Mouse (Mus musculus) cerebellum, postnatal 25 days (tissue): ENCODE results near the gene Magi1.
"Not testable (repeated sequence)": the region's sequence is repeated elsewhere in the genome, so short reads cannot be mapped to it uniquely, and the experiment has no call there.

Experiments used
- DNase-seq, 2 experiments: peaks; one replicate each; pipeline ENCODE4 v3.0.0; 2021; ENCODE audit warnings: mixed read lengths in 2 of 2

The Magi1 gene

DNA sequence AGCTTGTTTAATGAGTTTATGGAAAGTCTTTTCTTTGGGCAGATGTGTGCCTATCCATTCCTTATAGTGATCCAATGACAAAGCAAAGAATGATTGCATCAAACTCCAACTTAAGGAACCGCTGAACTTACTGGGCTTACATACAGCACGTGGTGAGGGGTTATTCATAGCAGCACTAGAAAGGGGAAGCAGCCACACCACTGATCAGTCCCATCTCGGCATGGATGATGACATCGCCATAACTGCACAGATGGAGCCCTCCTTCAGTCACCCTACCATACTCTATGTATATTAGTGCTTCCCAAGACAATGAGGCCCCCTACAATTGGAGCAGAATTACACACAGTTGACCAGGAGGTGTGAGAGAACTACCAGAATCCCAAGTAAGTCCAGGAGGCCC is 238.5 kb downstream of the Magi1 start:
- DNase-seq: no peak

DNA sequence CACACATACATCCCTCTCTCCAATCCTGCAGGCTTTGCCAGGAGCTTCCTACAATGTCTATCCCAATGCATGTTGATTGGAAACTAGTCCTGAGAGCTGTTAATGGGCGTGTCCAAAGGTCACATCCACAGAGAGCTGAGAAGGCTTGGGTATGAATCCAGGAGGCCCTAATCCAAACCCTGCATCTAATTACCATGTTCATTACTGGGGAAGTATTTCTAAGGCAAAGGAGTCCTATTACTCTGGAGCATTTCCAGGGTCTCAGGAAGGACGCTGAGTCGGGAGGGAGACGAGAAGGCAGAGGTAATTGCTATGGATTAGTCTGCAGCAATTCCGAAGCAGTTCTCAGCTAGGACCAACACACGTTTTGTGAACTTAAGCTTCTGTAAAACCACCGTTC is 240.3 kb downstream of the Magi1 start:
- no peak for DNase-seq

DNA sequence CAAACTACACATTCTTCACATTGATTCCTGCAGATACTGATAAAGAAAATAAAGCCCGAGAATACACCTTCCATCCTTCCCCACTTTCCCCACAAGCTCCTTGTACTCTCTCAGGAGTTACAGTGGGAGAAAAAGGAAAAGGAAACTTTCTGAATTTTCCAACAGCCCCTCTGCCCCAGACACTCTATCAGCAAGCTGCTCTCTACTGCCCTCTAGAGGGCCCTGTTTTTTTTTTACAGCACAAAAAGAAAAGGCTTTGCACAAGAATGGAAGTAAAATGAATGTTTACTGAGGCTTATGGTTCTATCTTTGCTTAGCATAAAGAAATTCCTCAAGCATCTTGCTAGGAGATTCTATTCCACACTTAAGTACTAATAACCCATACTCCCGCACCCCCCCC is 243.6 kb downstream of the Magi1 start:
- peak in 1 of 2 experiments; percentile 48 for DNase-seq

DNA sequence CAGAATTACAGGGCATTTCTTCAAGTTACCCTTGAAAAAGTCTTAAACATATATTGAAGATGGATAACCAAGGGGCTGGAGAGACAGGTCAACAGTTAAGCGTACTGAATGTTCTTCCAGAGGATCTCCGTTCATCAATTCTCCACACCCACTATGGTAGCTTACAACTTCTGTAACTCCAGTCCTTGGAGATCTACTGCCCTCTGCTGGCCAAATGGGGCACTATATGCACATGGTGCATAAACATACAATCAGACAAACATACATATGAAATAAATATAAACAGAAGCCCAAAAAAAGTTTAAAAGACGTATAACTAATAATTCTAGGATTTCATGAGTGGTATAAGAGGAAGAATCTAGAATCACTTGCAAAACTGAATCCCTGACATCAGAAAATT is 244.8 kb downstream of the Magi1 start:
- DNase-seq: no peak

DNA sequence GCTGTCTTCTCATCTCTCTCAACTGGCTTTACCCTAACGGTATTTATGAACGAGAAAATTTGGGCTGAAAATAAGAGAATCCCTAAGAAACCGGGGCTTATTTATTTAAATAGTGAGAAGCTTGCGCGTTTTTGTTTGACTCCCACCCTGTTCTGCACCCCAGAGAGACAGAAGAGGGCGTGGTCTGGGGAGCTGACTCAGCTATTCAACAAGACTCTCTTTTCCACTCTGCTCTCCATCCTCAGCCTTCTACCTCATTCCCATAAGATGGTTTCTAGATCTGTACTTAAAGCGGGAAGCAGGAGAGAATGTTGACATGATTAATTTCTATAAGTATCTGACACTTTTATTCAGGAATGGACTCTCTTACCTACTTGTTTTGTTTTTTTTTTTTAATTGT is 247.2 kb downstream of the Magi1 start:
- no peak for DNase-seq

DNA sequence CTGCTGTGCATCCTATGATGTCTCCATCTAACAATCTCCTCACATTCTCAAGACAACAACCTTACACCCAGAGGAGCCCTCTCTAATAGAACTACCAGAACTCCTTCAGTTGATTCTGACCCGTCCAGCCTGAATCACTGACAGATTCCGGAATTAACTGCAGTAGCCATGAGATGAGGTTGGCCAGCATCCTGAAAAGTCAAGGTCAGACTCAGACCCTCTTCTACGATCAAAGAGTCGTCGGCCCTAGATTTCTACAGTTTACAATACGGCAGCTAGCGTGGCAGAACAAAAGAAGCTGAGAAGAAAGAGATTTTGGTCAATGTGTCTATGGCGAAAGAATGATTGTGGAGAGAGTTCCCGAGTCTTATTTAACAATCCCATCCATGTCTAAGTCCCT is 257.4 kb downstream of the Magi1 start:
- no peak for DNase-seq

DNA sequence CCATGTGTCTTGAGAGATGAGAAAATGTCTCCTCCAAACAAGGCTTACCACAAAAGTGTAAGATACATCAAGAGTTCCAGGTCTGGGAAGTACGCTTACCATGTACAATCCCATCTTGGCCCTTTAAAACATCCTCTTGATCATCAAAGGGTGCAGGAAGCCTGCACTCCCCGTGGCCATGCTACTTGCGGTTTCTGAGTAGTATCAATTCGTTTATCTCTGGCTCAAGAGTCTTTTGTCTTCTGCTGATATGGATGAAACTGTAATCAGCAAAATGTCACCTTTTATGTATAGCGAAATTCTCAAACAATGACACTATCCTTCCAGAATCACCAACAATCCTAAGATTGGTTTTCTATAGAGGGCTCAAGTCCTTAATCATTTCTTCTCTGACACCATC is 261.3 kb downstream of the Magi1 start:
- no peak for DNase-seq

DNA sequence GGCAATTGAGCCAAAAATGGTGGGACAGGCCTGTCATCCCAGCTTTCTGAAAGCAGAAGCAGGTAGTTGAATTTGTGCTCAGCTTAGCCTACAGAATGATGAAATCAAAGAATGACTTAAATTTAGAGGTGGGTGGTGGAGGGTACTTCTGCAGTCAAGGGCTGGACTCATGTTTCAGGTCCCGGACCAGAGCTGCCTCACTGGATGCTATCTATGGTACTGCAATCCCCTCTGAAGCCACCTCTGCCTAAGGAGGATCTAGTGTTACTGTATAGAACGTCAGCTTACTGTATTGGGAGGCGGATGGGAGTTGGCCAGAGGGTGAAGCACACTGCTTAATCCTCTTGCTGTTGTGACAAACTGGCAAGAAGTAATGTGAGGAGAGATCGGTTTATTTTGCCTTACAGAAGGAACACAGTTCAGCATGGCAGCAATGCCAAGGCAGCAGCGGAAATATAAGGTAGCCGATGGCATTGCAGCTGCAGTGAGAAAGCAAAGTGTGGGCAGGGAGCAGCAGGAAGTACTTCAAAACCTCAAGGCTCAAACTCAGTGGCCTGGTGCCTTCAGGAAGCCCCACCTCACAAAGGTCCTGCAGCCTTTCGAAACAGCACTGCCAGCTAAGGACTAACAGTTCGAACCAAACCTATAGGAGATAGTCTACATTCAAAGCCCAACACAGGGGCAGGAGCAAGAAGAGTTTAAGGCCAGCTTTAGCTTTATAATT is 262.3 kb downstream of the Magi1 start:
- DNase-seq: no peak

DNA sequence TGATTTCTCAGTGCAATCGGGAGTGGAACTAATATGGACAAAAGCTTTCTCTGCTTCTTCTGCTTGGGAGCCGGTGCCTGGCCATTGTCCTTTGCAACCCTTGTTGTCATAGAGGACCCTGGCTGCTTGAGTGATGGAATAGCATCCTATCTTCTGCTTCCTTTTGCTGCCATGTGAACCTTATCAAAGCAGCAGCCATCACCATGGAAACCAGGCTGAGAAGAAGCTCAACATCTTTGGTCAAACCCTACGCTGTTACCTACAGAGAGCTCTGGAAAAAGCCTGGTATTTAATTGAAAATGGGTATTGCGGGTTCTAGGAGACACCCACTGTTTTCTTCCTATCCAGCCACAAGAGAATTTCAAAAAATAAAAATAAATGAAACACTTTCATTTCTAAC is 263.2 kb downstream of the Magi1 start:
- DNase-seq: no peak

DNA sequence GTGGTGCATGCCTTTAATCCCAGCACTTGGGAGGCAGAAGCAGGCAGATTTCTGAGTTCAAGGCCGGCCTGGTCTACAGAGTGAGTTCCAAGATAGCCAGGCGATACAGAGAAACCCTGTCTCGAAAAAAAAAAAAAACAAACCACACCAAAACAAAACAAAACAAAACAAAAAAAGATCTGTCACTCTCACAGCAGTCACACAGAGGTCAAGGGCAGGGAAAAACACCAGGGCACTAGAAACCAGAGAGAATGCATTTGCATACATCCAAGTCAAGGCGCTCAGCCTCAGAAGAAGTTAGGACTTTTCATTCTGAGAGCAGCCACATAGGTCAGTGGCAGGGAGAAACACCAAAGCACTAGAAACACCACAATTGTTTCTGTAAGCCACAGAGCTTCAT is 263.8 kb downstream of the Magi1 start:
- no peak for DNase-seq

DNA sequence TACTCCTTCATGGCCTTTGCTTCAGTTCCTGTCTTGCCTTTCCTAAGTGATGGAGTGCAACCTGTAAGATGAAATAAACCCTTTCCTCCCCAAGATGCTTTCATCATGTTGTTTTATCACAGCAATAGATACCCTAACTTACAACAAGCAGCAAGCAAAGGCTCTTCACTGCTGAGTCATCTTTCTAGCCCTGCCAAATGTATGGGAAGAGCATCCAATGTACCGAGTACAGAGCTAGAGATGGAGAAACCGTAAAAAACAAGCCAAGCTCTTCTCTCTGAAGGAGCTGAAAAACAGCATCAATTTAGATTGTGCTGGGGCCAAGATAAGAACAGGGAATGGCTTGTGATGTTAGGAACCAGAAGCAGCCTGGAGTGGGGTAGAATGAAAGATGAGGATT is 270.0 kb downstream of the Magi1 start:
- no peak for DNase-seq

DNA sequence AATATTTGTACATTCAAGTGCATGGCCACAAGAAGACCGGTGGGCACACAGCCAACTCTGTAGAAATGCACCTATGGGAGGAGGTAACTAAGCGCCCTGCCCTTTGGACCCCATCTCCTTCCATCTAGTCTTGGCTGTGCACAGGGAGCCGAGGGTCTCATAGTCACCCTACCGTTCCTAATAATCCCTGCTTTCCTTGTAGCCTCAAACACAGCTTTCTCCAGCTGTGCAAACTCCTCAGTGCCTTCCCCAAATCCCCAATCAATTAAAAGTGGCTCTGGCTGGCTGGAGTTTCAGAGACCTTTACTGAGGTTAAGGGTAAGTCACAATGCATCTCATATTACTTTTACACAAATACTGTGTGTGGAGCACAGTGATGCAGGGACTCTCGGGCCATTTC is 271.8 kb downstream of the Magi1 start:
- DNase-seq: peak in 1 of 2 experiments; percentile 39

DNA sequence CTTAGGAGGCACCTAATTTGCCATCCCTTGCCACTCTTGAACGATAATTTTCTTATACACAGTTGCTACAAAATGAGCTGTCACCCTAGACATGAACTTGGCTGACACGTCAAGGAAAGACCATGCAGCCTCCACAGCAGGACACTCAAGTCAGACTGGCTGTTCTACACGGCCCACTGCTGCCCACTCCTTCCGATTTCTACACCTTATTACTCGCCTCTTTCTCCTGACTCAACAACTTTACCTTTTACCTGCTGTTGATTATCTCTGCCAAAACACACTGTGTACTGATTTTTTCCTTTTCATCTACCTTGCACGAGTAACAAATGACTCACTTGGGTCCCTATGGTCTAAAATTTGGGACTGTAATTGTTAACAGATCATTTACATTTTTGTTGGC is 272.2 kb downstream of the Magi1 start:
- DNase-seq: no peak

DNA sequence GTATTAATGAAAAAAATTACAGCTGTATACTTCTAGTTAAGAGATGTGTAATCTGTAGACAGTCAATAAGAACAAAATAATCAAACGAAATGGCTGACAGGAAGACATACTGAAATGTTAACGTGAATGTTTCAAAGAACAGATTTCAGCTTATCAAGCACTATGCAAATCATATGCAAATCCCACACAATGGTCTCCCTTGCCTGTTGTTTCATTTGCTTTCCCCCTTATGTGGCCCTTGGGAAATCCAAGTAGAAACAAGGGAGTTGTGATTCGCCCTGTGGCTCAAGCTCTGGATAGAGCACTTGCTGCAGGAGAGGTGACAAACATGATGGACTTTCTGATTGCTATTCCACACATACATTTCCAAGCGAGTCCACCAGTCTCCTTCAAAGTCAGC is 275.1 kb downstream of the Magi1 start:
- no peak for DNase-seq

DNA sequence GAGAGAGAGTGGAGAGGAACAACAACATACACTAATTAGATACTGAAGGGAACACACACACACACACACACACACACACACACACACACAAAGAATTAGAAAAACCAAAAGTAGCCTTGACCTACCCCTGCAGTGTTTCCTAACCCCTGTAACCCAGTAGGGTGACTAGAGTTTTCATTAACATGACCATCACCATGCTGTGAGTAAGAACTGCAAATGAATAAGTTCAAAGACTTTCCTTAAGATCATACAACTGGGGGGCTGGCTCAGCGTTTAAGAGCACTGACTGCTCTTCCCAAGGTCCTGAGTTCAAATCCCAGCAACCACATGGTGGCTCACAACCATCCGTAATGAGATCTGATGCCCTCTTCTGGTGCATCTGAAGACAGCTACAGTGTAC is 280.1 kb downstream of the Magi1 start:
- DNase-seq: not testable (repeated sequence)

DNA sequence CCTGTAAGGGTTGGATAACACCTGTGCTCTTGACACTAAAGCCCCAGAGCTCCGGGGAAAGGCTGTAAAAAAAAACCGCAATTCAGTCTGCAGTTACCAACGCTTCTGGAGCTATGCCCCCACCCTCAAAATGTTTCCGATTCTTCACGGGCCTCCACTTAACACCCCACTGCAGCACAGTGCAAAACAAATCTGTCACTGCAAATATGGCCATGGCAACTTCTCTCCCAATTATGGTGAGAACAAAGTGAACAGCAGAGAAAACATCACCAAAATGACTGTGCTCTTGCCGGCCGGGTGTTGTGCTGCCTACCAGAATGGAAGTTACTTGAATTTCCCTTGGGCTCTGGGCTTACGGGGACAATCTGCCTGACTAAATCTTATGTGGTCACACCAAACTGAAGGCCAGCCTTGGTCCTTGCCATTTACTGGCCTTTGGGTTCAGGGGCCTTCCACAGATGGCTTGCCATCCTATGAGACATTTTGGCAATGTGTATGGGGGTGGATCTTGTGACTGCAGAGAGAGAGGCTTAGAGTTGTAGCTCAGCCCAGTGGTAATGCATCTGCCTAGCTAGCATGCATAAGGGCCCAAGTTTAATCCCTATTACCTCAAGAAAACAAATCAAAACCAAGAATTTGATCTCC is 286.8 kb downstream of the Magi1 start:
- no peak for DNase-seq

DNA sequence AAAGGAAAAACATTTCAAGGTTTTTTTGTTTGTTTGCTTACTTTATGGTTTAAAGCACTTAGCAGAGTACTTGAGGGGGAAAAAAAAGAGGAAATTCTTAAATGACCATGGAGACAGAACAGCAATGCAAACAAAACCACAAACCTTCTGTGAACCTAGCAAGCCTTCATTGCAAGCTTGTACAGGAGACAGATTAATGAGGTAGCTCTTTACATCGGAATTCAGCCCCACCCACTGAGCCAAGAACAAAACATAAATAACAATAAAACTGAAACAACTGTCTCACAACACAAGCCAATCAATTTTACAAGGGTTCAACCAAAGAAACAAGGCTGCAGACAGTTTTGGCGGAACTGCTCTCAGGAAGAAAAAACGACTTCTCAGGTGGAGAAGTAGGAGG is 296.2 kb downstream of the Magi1 start:
- DNase-seq: no peak

DNA sequence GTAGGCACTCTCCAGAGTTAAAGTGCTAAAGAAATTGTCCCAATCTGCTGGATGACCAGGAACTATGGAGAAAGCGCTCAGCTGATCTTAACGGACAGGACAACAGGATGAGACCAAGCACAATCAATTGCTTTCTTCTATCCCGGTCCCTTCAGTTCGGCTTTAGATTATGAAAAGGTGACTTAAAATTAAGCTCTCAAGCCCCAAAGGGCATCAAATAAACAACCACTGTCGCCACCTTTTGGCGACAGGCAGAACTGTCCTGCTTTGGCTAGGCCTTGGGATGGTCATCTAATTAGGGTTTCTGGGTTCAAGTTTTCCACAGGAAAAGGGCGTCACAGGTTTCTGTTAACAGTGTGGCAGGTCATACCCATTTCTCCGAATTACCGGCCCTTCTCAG is 298.6 kb downstream of the Magi1 start:
- DNase-seq: peak; percentile 63 to 78

DNA sequence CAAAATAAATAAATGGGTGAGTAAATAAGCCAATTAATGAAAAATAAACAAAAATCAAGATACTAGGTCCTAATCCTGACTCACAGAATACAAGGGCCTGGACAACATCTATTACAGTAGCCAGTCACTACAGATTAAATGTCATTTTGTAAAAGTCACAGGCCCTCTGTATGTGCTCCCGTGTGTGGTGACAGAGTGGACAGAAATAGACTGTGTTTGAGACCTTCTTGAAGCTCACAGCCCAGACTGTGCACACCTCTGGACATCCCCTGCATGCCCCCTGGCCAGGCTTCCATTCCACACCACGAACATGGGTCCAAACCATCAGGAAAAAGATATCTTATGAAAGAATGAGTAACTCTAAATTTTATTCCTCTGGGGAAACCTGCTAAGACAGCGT is 300.2 kb downstream of the Magi1 start:
- DNase-seq: no peak

DNA sequence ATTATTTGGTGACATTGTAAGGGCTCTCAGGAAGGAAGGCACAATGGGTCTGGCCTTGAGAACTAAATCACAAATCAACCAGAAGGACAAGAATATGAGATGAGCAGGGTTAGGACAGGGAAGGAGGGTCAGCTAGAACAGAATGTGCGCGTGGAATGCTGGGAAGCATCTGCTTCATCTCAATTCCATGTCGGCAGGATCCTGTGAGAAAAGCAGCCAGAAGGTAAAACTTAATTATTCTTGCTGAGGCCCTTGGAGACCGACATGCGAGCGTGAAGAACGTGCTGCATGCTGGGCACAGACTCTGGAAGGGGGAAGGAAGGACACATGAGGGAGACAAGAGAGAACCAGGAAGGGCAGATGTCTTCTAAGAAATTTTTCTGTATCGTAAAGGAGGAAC is 302.5 kb downstream of the Magi1 start:
- no peak for DNase-seq

DNA sequence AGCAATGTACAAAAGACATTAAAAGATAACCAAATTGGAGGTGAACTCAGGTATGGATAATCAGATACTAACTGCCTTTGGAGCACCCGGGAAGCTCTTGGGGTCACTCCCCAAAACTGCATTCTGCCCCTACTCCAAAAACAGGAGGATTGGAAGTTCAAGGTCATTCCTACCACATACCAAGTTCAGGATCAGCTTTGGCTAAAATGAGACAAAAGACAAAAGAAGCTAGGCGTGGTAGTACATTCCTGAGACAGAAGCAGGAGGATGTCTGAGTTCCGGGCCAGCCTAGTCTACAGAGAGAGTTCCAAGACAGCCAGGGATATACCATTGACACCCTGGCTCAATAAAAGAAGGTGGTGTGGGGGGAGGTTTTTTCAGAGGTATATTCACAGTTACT is 304.5 kb downstream of the Magi1 start:
- DNase-seq: no peak

DNA sequence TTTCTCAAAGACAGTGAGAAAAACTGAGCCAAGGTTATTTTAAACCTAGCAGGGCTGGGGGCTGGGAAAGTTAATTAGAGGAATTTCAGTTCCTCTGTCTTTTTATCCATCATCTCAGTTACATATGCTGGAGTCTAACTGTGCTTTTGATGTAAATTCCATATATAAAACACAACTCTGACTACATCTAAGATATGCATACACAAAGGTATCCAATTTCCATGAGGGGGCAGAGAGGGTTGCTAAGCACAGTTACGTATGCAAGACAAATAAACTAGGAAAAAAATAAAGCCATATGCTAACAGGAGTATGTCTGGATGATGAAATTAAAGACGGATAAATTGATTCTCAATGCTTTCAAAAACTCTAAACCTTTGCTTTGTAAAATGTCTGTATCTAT is 315.0 kb downstream of the Magi1 start:
- DNase-seq: no peak

DNA sequence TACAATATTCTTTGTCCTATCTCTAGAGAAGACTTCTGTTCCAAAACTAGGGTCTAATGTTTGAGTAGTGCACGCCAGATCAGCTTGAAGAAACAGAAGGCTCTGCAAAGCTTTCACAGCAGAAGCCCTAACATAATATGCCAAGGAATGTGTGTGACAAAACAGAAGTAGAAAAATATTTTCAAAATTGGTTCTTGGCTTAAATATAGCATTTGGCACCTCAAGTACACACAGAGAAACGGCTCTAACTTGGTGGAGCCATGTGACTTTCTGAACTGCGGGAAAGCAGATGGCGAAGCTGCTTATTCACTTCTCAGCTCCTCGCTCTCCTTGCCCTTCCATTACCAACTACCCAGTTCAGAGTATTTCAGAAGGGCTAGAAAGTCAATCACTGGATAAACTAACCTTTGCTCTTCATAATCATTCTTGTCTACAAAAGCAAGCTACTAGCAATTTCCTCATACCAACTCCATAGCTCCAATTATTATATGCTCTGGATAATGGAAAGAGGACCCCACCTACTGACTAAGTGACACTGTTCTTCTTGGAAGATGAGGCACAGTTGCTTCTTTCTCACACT is 320.9 kb downstream of the Magi1 start:
- DNase-seq: peak in 1 of 2 experiments; percentile 20

DNA sequence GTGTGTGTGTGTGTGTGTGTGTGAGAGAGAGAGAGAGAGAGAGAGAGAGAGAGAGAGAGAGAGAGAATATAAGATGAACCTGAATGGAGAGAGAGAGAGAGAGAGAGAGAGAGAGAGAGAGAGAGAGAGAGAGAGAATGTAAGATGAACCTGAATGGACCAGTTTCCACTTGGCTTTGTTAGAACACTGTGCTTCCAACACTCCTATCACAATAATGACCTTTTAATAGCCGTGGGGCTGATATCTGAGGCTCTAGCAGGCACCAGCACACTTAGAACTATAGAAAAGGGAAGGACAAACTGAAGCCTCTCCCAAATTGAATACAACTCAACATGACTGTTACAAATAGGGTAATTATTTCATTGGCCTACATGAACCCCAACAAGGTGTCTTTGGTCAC is 321.9 kb downstream of the Magi1 start:
- DNase-seq: no peak

DNA sequence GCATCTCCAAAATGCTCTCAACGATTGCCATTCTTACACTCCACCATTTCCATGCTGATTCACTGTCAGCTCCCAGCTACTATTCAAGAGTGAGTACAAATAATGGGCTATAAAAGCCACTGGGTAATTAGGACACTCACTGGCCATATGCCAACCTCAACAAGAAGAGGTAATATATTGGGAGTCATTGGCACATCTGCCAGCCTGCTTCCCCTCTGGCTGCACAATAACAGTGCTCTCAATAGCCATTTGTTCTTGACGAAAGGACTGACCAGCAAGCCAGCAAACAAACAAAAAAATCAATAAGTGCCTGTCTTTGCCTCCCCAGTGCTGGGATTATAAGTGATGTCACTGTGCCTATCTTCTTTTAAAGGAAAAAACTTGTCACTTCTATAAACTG is 326.5 kb downstream of the Magi1 start:
- DNase-seq: no peak
